Mouse (Mus musculus): ENCODE measurements around the gene Trp53bp2. TPM values are rescaled to one million over a fixed set of nuclear protein-coding genes. Genes with fewer than 3 reads are reported as not detected.

Gene Trp53bp2
- polyA plus RNA-seq (2015; fragmentation: Nextera tagmentation; extraction: Ambion mirVana), result 16.3 and 18.4 TPM in 2 replicates

- no peaks in the 10 kb centered on the region for H3K9me3 ChIP-seq (ENCODE audit: control insufficient read depth, low read length)
- no peaks in the 10 kb centered on the region for H3K36me3 ChIP-seq (ENCODE audit: control insufficient read depth, insufficient read depth, low read length)
- peak within 1 kb of the TSS; percentile 92 for H3K9ac ChIP-seq (ENCODE audit: low read depth, low read length)
- H3K27ac ChIP-seq (ENCODE audit: low read length), result peak within 1 kb of the TSS; percentile 94
- H3K4me2 ChIP-seq (ENCODE audit: low read depth, low read length), result peak within 1 kb of the TSS; percentile 75
- WGBS, result under 1% methylated on average over 61 of the region's 71 CpGs
- H3K4me1 ChIP-seq (ENCODE audit: control insufficient read depth, insufficient read depth, low read length), result peaks cover 25% of the 10 kb centered on the region
- H3K27me3 ChIP-seq (replicated peaks; ENCODE audit: control insufficient read depth, insufficient read depth, low read length), result no peaks in the 10 kb centered on the region
- peak within 1 kb of the TSS; percentile 92 for H3K4me3 ChIP-seq (ENCODE audit: low read length)
- peak; percentile 97 for ATAC-seq
These were observed at the start of gene Trp53bp2 for GRCm38 (mm10) chr1:182408684-182409327. Gene Trp53bp2, plus strand, starts transcription at chr1:182409172.

GRCm38 (mm10) chr1:182362703-182363102 lies 46.3 kb upstream of the Trp53bp2 start:
- no peak for ATAC-seq
- Histone ChIP-seq H3K27me3 (replicated peaks; ENCODE audit: control insufficient read depth, insufficient read depth, low read length) (no peaks in the 10 kb centered on the region), H3K27ac (ENCODE audit: low read length) (no peak overlapping the region), H3K4me2 (ENCODE audit: low read depth, low read length) (no peak overlapping the region), H3K36me3 (ENCODE audit: control insufficient read depth, insufficient read depth, low read length) (no peaks in the 10 kb centered on the region), H3K9me3 (ENCODE audit: control insufficient read depth, low read length) (no peaks in the 10 kb centered on the region), H3K4me1 (ENCODE audit: control insufficient read depth, insufficient read depth, low read length) (no peaks in the 10 kb centered on the region), H3K9ac (ENCODE audit: low read depth, low read length) (no peak overlapping the region), H3K4me3 (ENCODE audit: low read length) (no peak overlapping the region)
- 87% methylated on average over 5 of the region's 5 CpGs for WGBS

GRCm38 (mm10) chr1:182363683-182364404 lies 45.1 kb upstream of the Trp53bp2 start:
- Histone ChIP-seq H3K27ac (ENCODE audit: low read length) (no peak overlapping the region), H3K27me3 (replicated peaks; ENCODE audit: control insufficient read depth, insufficient read depth, low read length) (no peaks in the 10 kb centered on the region), H3K36me3 (ENCODE audit: control insufficient read depth, insufficient read depth, low read length) (no peaks in the 10 kb centered on the region), H3K9me3 (ENCODE audit: control insufficient read depth, low read length) (no peaks in the 10 kb centered on the region), H3K9ac (ENCODE audit: low read depth, low read length) (no peak overlapping the region), H3K4me2 (ENCODE audit: low read depth, low read length) (no peak overlapping the region), H3K4me1 (ENCODE audit: control insufficient read depth, insufficient read depth, low read length) (no peaks in the 10 kb centered on the region; the same call in 1 of the 2 replicates), H3K4me3 (ENCODE audit: low read length) (no peak overlapping the region)
- 72% methylated on average over 12 of the region's 12 CpGs for WGBS
- no peak for ATAC-seq

- Histone ChIP-seq H3K27me3 (replicated peaks; ENCODE audit: control insufficient read depth, insufficient read depth, low read length) (no peaks in the 10 kb centered on the region), H3K9me3 (ENCODE audit: control insufficient read depth, low read length) (no peaks in the 10 kb centered on the region), H3K9ac (ENCODE audit: low read depth, low read length) (no peak overlapping the region), H3K4me3 (ENCODE audit: low read length) (no peak overlapping the region), H3K36me3 (ENCODE audit: control insufficient read depth, insufficient read depth, low read length) (no peaks in the 10 kb centered on the region), H3K4me2 (ENCODE audit: low read depth, low read length) (no peak overlapping the region; the same call in 1 of the 2 replicates), H3K4me1 (ENCODE audit: control insufficient read depth, insufficient read depth, low read length) (no peaks in the 10 kb centered on the region; the same call in 1 of the 2 replicates), H3K27ac (ENCODE audit: low read length) (no peak overlapping the region)
- ATAC-seq, result peak; percentile 42
- 65% methylated on average over 7 of the region's 7 CpGs for WGBS
These were observed 40.7 kb upstream of the Trp53bp2 start for GRCm38 (mm10) chr1:182368309-182368708.

GRCm38 (mm10) chr1:182368782-182369181 lies 40.2 kb upstream of the Trp53bp2 start:
- no peak overlapping the region for H3K4me3 ChIP-seq (ENCODE audit: low read length)
- H3K9me3 ChIP-seq (ENCODE audit: control insufficient read depth, low read length), result no peaks in the 10 kb centered on the region
- H3K27me3 ChIP-seq (replicated peaks; ENCODE audit: control insufficient read depth, insufficient read depth, low read length), result no peaks in the 10 kb centered on the region
- H3K4me1 ChIP-seq (ENCODE audit: control insufficient read depth, insufficient read depth, low read length), result no peaks in the 10 kb centered on the region; the same call in 1 of the 2 replicates
- H3K9ac ChIP-seq (ENCODE audit: low read depth, low read length), result no peak overlapping the region
- H3K4me2 ChIP-seq (ENCODE audit: low read depth, low read length), result no peak overlapping the region
- no peak overlapping the region for H3K27ac ChIP-seq (ENCODE audit: low read length)
- ATAC-seq, result no peak
- no peaks in the 10 kb centered on the region for H3K36me3 ChIP-seq (ENCODE audit: control insufficient read depth, insufficient read depth, low read length)
- WGBS, result 52% methylated on average over 8 of the region's 8 CpGs

GRCm38 (mm10) chr1:182369435-182369834 lies 39.5 kb upstream of the Trp53bp2 start:
- WGBS, result 71% methylated on average over 4 of the region's 4 CpGs
- no peaks in the 10 kb centered on the region for H3K36me3 ChIP-seq (ENCODE audit: control insufficient read depth, insufficient read depth, low read length)
- no peaks in the 10 kb centered on the region; the same call in 1 of the 2 replicates for H3K4me1 ChIP-seq (ENCODE audit: control insufficient read depth, insufficient read depth, low read length)
- no peak overlapping the region for H3K4me3 ChIP-seq (ENCODE audit: low read length)
- H3K9ac ChIP-seq (ENCODE audit: low read depth, low read length), result no peak overlapping the region
- no peak overlapping the region for H3K27ac ChIP-seq (ENCODE audit: low read length)
- no peaks in the 10 kb centered on the region for H3K9me3 ChIP-seq (ENCODE audit: control insufficient read depth, low read length)
- H3K4me2 ChIP-seq (ENCODE audit: low read depth, low read length), result no peak overlapping the region
- no peaks in the 10 kb centered on the region for H3K27me3 ChIP-seq (replicated peaks; ENCODE audit: control insufficient read depth, insufficient read depth, low read length)
- ATAC-seq, result no peak

GRCm38 (mm10) chr1:182371891-182372290 lies 37.1 kb upstream of the Trp53bp2 start:
- ATAC-seq, result peak; percentile 71; the same call in 1 of the 2 replicates
- no peaks in the 10 kb centered on the region for H3K27me3 ChIP-seq (replicated peaks; ENCODE audit: control insufficient read depth, insufficient read depth, low read length)
- no peak overlapping the region for H3K27ac ChIP-seq (ENCODE audit: low read length)
- H3K36me3 ChIP-seq (ENCODE audit: control insufficient read depth, insufficient read depth, low read length), result no peaks in the 10 kb centered on the region
- H3K4me1 ChIP-seq (ENCODE audit: control insufficient read depth, insufficient read depth, low read length), result no peaks in the 10 kb centered on the region; the same call in 1 of the 2 replicates
- WGBS, result 63% methylated on average over 8 of the region's 8 CpGs
- H3K9ac ChIP-seq (ENCODE audit: low read depth, low read length), result no peak overlapping the region
- no peak overlapping the region for H3K4me2 ChIP-seq (ENCODE audit: low read depth, low read length)
- no peak overlapping the region for H3K4me3 ChIP-seq (ENCODE audit: low read length)
- H3K9me3 ChIP-seq (ENCODE audit: control insufficient read depth, low read length), result no peaks in the 10 kb centered on the region

- Histone ChIP-seq H3K4me2 (ENCODE audit: low read depth, low read length) (no peak overlapping the region), H3K4me1 (ENCODE audit: control insufficient read depth, insufficient read depth, low read length) (no peaks in the 10 kb centered on the region), H3K27me3 (replicated peaks; ENCODE audit: control insufficient read depth, insufficient read depth, low read length) (no peaks in the 10 kb centered on the region), H3K4me3 (ENCODE audit: low read length) (no peak overlapping the region), H3K9ac (ENCODE audit: low read depth, low read length) (no peak overlapping the region), H3K9me3 (ENCODE audit: control insufficient read depth, low read length) (no peaks in the 10 kb centered on the region), H3K36me3 (ENCODE audit: control insufficient read depth, insufficient read depth, low read length) (no peaks in the 10 kb centered on the region), H3K27ac (ENCODE audit: low read length) (no peak overlapping the region)
- 27% methylated on average over 8 of the region's 8 CpGs for WGBS
- no peak for ATAC-seq
These were observed 32.8 kb upstream of the Trp53bp2 start for GRCm38 (mm10) chr1:182376221-182376620.

GRCm38 (mm10) chr1:182376826-182377225 lies 32.1 kb upstream of the Trp53bp2 start:
- H3K9me3 ChIP-seq (ENCODE audit: control insufficient read depth, low read length), result no peaks in the 10 kb centered on the region
- no peak for ATAC-seq
- H3K4me2 ChIP-seq (ENCODE audit: low read depth, low read length), result no peak overlapping the region
- H3K27me3 ChIP-seq (replicated peaks; ENCODE audit: control insufficient read depth, insufficient read depth, low read length), result no peaks in the 10 kb centered on the region
- no peak overlapping the region for H3K27ac ChIP-seq (ENCODE audit: low read length)
- H3K9ac ChIP-seq (ENCODE audit: low read depth, low read length), result no peak overlapping the region
- no peaks in the 10 kb centered on the region for H3K36me3 ChIP-seq (ENCODE audit: control insufficient read depth, insufficient read depth, low read length)
- 92% methylated on average over 7 of the region's 7 CpGs for WGBS
- H3K4me3 ChIP-seq (ENCODE audit: low read length), result no peak overlapping the region
- no peaks in the 10 kb centered on the region for H3K4me1 ChIP-seq (ENCODE audit: control insufficient read depth, insufficient read depth, low read length)

Measured in intestine, embryonic 16.5 days (tissue).